In genomic region chr6:54943753-54944152, GRCm38 (mm10) we compare ENCODE assay signal across 9 mouse cellular contexts. TPM values are rescaled to one million over a fixed set of nuclear protein-coding genes. Genes with fewer than 3 reads are reported as not detected.
DNase-seq lines count a peak whose midpoint lies in the region; ATAC-seq and TF ChIP-seq lines count a peak whose summit lies in the region.
"Had no signal": no experiment of that assay in that cellular context is flagged by ENCODE, and none has a peak within 500 bp of the region (broad histone marks: within the 10 kb centered on the region; RNA-seq: fewer than 3 reads in every experiment).

No protein-coding gene starts in this region.

- intact Hi-C loops in heart, postnatal 36 days (cut with DNase I) = no loop called here

- H3K27ac ChIP-seq in heart, embryonic 14.5 days (replicated peaks in 1 of 2; ENCODE audit: control insufficient read depth in 1 of 2, insufficient read depth in 1 of 2, low read depth in 2 of 2, low read length in 2 of 2) = no peak overlapping the region
- H3K27ac ChIP-seq in ES-Bruce4 (ENCODE audit: insufficient read depth, low read length) = no peak overlapping the region
- no peak overlapping the region for H3K27ac ChIP-seq in limb, embryonic 12.5 days

- no peak for ATAC-seq in heart, embryonic 14.5 days (ENCODE audit: insufficient number of reproducible peaks, insufficient read depth, low FRiP score, low read depth)
- ATAC-seq in limb, embryonic 12.5 days (ENCODE audit: insufficient number of reproducible peaks, insufficient read depth, low FRiP score, low TSS enrichment, low read depth) = no peak

- H3K4me2 ChIP-seq in heart, embryonic 14.5 days (ENCODE audit: low read length) = peak overlapping the region; percentile 30; the same call in 1 of the 2 replicates
- peak overlapping the region; percentile 20 for H3K4me2 ChIP-seq in limb, embryonic 12.5 days

- no peak for TF ChIP-seq POLR2A in ES-Bruce4 (IDR thresholded peaks at IDR 0.05; ENCODE audit: insufficient read depth, low read length)
- TF ChIP-seq POLR2A in brain, embryonic 14.5 days (IDR thresholded peaks at IDR 0.05; ENCODE audit: borderline replicate concordance, extremely low read depth, insufficient read depth, insufficient read length, poor library complexity, severe bottlenecking) = no peak

- H3K27me3 ChIP-seq in heart, embryonic 14.5 days (ENCODE audit: control insufficient read depth, insufficient read depth, low read length) = peaks cover 23% of the 10 kb centered on the region
- no peaks in the 10 kb centered on the region for H3K27me3 ChIP-seq in ES-Bruce4 (ENCODE audit: control insufficient read depth, insufficient read depth, low read length, poor library complexity, severe bottlenecking)
- H3K27me3 ChIP-seq in limb, embryonic 12.5 days = peaks cover 35% of the 10 kb centered on the region
- H3K27me3 ChIP-seq: CH12.LX had no signal

- DNase-seq in heart, postnatal 36 days = no peak
- DNase-seq in brain, embryonic 14.5 days (ENCODE audit: low read depth) = peak; percentile 11
- DNase-seq in urinary bladder, postnatal 14 days (ENCODE audit: low spot score) = no peak
- no peak for DNase-seq in kidney, adult 8-10 months
- DNase-seq: lung, postnatal 14 days had no signal

- 48% methylated on average over 24 of the region's 24 CpGs for WGBS in heart, embryonic 14.5 days
- WGBS in limb, embryonic 12.5 days = 41% methylated on average over 24 of the region's 24 CpGs

- H3K9ac ChIP-seq in heart, embryonic 14.5 days (ENCODE audit: low read length) = no peak overlapping the region
- peak overlapping the region; percentile 21 for H3K9ac ChIP-seq in ES-Bruce4 (ENCODE audit: low read depth, poor library complexity, severe bottlenecking)
- no peak overlapping the region for H3K9ac ChIP-seq in limb, embryonic 12.5 days (replicated peaks)

- no peak for TF ChIP-seq CTCF in ES-Bruce4 (IDR thresholded peaks at IDR 0.05; ENCODE audit: low read depth, low read length)
- no peak for TF ChIP-seq CTCF in brain, embryonic 14.5 days (IDR thresholded peaks at IDR 0.05; ENCODE audit: borderline replicate concordance, extremely low read depth, insufficient read depth, insufficient read length)

- no peak for TF ChIP-seq EP300 in ES-Bruce4 (IDR thresholded peaks at IDR 0.05; ENCODE audit: insufficient read depth, low read depth, low read length)

- no peaks in the 10 kb centered on the region for H3K9me3 ChIP-seq in heart, embryonic 14.5 days (ENCODE audit: control insufficient read depth, low read length)
- peaks cover 3% of the 10 kb centered on the region; the same call in 1 of the 2 replicates for H3K9me3 ChIP-seq in ES-Bruce4 (replicated peaks; ENCODE audit: control insufficient read depth, insufficient read depth, low read length, poor library complexity, severe bottlenecking)
- H3K9me3 ChIP-seq in limb, embryonic 12.5 days = no peaks in the 10 kb centered on the region

- no peak overlapping the region; a peak in 1 of 4 replicates for H3K4me3 ChIP-seq in heart, embryonic 14.5 days (ENCODE audit: control insufficient read depth in 1 of 2, insufficient read depth in 1 of 2, low read depth in 1 of 2, low read length in 2 of 2)
- peak overlapping the region; percentile 41 for H3K4me3 ChIP-seq in ES-Bruce4 (ENCODE audit: low read depth, low read length)
- 0 out of 2 replicates have a peak overlapping the region, but pooled peaks have one; percentile 3 for H3K4me3 ChIP-seq in limb, embryonic 12.5 days (replicated peaks)

- H3K36me3 ChIP-seq in heart, embryonic 14.5 days (ENCODE audit: control insufficient read depth, insufficient read depth, low read length) = no peaks in the 10 kb centered on the region
- H3K36me3 ChIP-seq in ES-Bruce4 (ENCODE audit: control insufficient read depth, insufficient read depth, low read length, poor library complexity, severe bottlenecking) = peaks cover 5% of the 10 kb centered on the region
- H3K36me3 ChIP-seq in limb, embryonic 12.5 days = no peaks in the 10 kb centered on the region

- peaks cover 5 to 6% of the 10 kb centered on the region in 2 experiments; a peak in 2 of 4 replicates for H3K4me1 ChIP-seq in heart, embryonic 14.5 days (ENCODE audit: control insufficient read depth in 2 of 2, insufficient read depth in 2 of 2, low read length in 2 of 2)
- H3K4me1 ChIP-seq in ES-Bruce4 (ENCODE audit: control insufficient read depth, insufficient read depth, low read length) = peaks cover 9% of the 10 kb centered on the region
- peaks cover 14% of the 10 kb centered on the region; the same call in 1 of the 2 replicates for H3K4me1 ChIP-seq in limb, embryonic 12.5 days (replicated peaks)

RNA-seq across cellular contexts. Expression of gene Nod1, which starts 28.7 kb away (rescaled TPM):
- 4.6 and 4.9 TPM in 2 replicates for polyA plus RNA-seq in heart, embryonic 14.5 days (2014; fragmentation: Nextera tagmentation; extraction: Ambion mirVana)
- 10 to 100 TPM; 19.8 to 21.2 TPM for total RNA-seq in heart, postnatal 36 days (2021)
- polyA plus RNA-seq in ES-Bruce4 (2011; ENCODE audit: insufficient read depth, insufficient read length, low read depth, missing spikeins) = 9.4 and 10.0 TPM in 2 replicates
- 3.3 and 3.9 TPM in 2 replicates for polyA plus RNA-seq in brain, embryonic 14.5 days (2012; rRNA removed)
- polyA plus RNA-seq in limb, embryonic 12.5 days (2016; fragmentation: Nextera tagmentation; extraction: Ambion mirVana) = 3.6 and 3.8 TPM in 2 replicates

RNA-seq across cellular contexts. Expression of gene Ggct, which starts 49.0 kb away (rescaled TPM):
- polyA plus RNA-seq in heart, embryonic 14.5 days (2014; fragmentation: Nextera tagmentation; extraction: Ambion mirVana) = 6.6 and 6.8 TPM in 2 replicates
- 10 to 100 TPM; 24.3 to 24.7 TPM for total RNA-seq in heart, postnatal 36 days (2021)
- 44.7 and 50.1 TPM in 2 replicates for polyA plus RNA-seq in ES-Bruce4 (2011; ENCODE audit: insufficient read depth, insufficient read length, low read depth, missing spikeins)
- polyA plus RNA-seq in brain, embryonic 14.5 days (2012; rRNA removed) = 3.7 and 5.4 TPM in 2 replicates
- polyA plus RNA-seq in limb, embryonic 12.5 days (2016; fragmentation: Nextera tagmentation; extraction: Ambion mirVana) = 8.0 and 10.6 TPM in 2 replicates

Comparison
In these comparisons a context has a peak if more than half of its experiments do, and no peak if none do; other contexts are left out.
1. H3K4me3 ChIP-seq: peak in ES-Bruce4 (single experiment) and limb, embryonic 12.5 days (single experiment); none in heart, embryonic 14.5 days (0 of 2).